Mouse (Mus musculus): ENCODE results near the gene Iqsec1. TPM values are rescaled to one million over a fixed set of nuclear protein-coding genes. Genes with fewer than 3 reads are reported as not detected.

Iqsec1 gene
- total and polyA plus RNA-seq, 2 experiments from 2014 or later: 21.8 to 103 TPM

DNA sequence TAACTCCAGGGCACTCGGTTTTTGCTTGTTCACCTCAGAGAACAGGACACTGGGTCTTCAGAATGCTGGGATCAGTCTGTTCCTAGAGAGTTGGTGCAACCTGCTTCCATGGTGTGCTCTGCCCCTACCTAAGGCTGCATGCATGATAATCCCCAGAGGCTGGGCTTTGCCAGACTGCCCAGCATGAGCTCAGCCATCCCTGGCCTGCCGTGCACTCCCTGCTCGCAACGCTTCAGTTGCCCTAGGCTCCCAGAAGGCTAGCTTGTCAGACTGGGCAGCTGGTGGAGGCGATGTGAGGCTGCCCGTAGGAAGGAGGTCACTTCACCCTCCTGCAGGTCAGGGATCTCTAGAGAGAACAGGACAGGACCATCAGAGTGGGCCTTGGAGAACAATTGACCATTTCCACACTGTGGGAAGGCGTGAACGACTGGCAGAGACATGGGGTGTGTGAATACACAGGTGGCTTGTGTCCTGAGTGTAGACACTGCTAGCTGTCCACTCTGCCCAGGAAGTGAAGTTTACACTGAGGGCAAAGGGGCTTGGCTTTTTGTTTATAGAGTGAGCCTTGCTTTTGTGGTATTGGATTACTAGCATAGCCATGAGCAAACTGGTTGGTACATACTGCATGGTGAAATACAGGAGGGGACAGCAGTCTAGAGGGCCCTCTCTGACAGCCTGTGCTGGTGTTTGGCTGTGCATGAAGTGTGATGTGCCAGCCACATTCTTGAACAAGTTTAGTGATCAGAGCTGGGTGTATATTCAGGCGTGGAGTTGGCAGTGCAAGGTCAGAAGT lies 367.5 kb downstream of the Iqsec1 start:
- Histone ChIP-seq H3K9ac (no peak overlapping the region), H3K27me3 (ENCODE audit: insufficient read depth, low read length) (no peaks in the 10 kb centered on the region), H3K4me2 (ENCODE audit: low read depth) (no peak overlapping the region), H3K9me3 (ENCODE audit: low read length) (no peaks in the 10 kb centered on the region), H3K4me1 (ENCODE audit: insufficient read depth) (no peaks in the 10 kb centered on the region), H3K27ac (ENCODE audit: low read depth, low read length) (no peak overlapping the region), H3K36me3 (ENCODE audit: insufficient read depth) (no peaks in the 10 kb centered on the region), H3K4me3 (ENCODE audit: low read depth, low read length) (no peak overlapping the region)
- no peak for TF ChIP-seq CTCF (IDR thresholded peaks at IDR 0.05; ENCODE audit: low read depth)
- DNase-seq (no peak), ATAC-seq (no peak)
- WGBS: 53% methylated on average over 9 of the region's 9 CpGs

DNA sequence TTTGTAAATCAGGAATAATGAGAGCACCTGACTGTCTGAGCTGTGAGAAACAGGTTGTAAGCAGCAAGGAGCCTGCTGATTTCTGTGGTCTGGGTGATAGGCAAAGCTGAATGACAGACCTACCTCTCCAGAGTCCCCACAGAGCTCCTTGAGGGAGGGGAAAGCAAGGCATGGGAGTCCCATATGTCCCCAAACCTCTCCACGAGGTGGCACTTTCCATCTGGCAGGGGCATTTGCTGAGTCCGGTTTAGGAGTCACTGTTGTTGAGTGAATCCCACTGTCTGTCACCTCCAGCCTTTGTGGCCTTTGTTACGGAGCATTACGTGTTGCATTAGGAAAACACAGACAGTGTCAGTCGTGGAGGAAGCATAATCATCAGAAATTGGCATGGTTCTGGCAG lies 368.5 kb downstream of the Iqsec1 start:
- H3K9ac ChIP-seq: no peak overlapping the region
- no peak overlapping the region for H3K4me2 ChIP-seq (ENCODE audit: low read depth)
- no peak overlapping the region for H3K4me3 ChIP-seq (ENCODE audit: low read depth, low read length)
- DNase-seq: no peak
- H3K36me3 ChIP-seq (ENCODE audit: insufficient read depth): no peaks in the 10 kb centered on the region
- H3K4me1 ChIP-seq (ENCODE audit: insufficient read depth): no peaks in the 10 kb centered on the region
- no peaks in the 10 kb centered on the region for H3K27me3 ChIP-seq (ENCODE audit: insufficient read depth, low read length)
- H3K9me3 ChIP-seq (ENCODE audit: low read length): no peaks in the 10 kb centered on the region
- no peak overlapping the region for H3K27ac ChIP-seq (ENCODE audit: low read depth, low read length)
- no peak for TF ChIP-seq CTCF (IDR thresholded peaks at IDR 0.05; ENCODE audit: low read depth)
- no peak for ATAC-seq
- WGBS: 73% methylated on average over 5 of the region's 5 CpGs

DNA sequence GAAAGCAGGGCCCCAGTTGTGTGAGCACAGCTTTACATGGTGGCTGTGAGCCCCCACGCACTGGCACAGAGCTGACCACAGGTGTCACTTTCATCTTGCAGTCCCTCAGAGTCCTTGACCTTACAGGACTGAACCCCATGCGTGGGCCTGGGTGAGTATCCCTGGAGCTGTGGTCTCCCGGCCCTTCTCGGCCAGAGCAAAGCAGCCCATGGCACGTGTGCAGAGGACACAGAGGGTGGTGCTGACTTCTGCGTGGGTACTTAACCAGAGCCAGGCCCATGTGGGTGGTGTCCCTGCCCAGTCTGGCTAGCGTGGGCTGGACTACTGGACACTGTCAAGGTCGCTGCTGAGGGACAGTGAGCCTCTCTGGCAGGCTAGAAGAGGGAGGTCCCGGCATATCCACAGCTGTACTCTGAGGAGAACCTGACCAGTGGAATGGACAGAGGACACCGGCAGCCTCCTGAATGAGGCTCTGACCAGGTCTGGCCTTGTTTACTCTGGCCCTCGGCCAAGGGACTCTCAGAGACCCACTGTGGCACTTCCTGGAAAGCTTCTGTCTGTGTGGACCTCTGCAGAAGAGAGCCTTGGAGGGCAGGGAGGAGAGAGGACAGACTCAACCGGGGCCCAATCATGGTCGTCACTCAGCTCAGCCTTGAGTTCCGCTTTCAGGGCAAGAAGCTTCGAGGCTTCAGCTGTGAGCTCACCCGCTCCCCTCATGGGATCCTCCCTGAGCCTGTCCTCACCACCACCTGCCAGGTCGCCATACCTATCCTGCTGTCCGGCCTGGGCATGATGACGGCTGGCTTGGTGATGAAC lies 369.5 kb downstream of the Iqsec1 start:
- DNase-seq (no peak), ATAC-seq (no peak)
- Histone ChIP-seq H3K36me3 (ENCODE audit: insufficient read depth) (no peaks in the 10 kb centered on the region), H3K9me3 (ENCODE audit: low read length) (no peaks in the 10 kb centered on the region), H3K4me3 (ENCODE audit: low read depth, low read length) (no peak overlapping the region), H3K27ac (ENCODE audit: low read depth, low read length) (no peak overlapping the region), H3K27me3 (ENCODE audit: insufficient read depth, low read length) (no peaks in the 10 kb centered on the region), H3K4me2 (ENCODE audit: low read depth) (no peak overlapping the region), H3K9ac (no peak overlapping the region), H3K4me1 (ENCODE audit: insufficient read depth) (no peaks in the 10 kb centered on the region)
- TF ChIP-seq CTCF (IDR thresholded peaks at IDR 0.05; ENCODE audit: low read depth): no peak
- 83% methylated on average over 19 of the region's 19 CpGs for WGBS

- ATAC-seq (no peak), DNase-seq (no peak)
- Histone ChIP-seq H3K9ac (no peak overlapping the region), H3K27me3 (ENCODE audit: insufficient read depth, low read length) (no peaks in the 10 kb centered on the region), H3K4me2 (ENCODE audit: low read depth) (no peak overlapping the region), H3K36me3 (ENCODE audit: insufficient read depth) (no peaks in the 10 kb centered on the region), H3K9me3 (ENCODE audit: low read length) (no peaks in the 10 kb centered on the region), H3K27ac (ENCODE audit: low read depth, low read length) (no peak overlapping the region), H3K4me3 (ENCODE audit: low read depth, low read length) (no peak overlapping the region), H3K4me1 (ENCODE audit: insufficient read depth) (no peaks in the 10 kb centered on the region)
- WGBS: 83% methylated on average over 4 of the region's 4 CpGs
- TF ChIP-seq CTCF (IDR thresholded peaks at IDR 0.05; ENCODE audit: low read depth): no peak
Measured at GRCm38 (mm10) chr6:90618274-90618673, 370.2 kb downstream of the Iqsec1 start.

DNA sequence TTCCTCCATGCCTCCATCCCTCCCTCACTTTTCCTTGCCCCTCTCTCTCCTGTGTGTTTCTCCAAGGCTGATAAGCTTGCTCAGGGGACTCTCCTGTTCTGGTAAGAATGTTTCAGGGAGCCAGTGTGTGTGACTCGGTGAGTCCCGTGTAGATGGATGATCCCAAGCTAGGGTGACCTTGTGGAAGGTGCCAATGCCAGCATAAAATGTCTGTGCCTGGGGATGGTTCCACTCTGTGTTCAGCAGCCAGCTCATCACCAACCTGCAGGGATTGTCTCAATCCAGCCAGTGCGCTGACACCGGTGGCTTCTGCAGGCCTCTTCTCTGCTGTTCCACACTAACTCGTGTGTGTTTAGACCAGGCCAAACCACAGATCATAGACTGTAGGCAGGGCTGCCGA lies 372.0 kb downstream of the Iqsec1 start:
- WGBS: 93% methylated on average over 6 of the region's 6 CpGs

GRCm38 (mm10) chr6:90615991-90616390 lies 372.5 kb downstream of the Iqsec1 start:
- DNase-seq (no peak), ATAC-seq (no peak)
- Histone ChIP-seq H3K4me1 (ENCODE audit: insufficient read depth) (no peaks in the 10 kb centered on the region), H3K9me3 (ENCODE audit: low read length) (no peaks in the 10 kb centered on the region), H3K4me3 (ENCODE audit: low read depth, low read length) (no peak overlapping the region), H3K9ac (no peak overlapping the region), H3K27ac (ENCODE audit: low read depth, low read length) (no peak overlapping the region), H3K4me2 (ENCODE audit: low read depth) (no peak overlapping the region), H3K36me3 (ENCODE audit: insufficient read depth) (no peaks in the 10 kb centered on the region), H3K27me3 (ENCODE audit: insufficient read depth, low read length) (no peaks in the 10 kb centered on the region)
- WGBS: 77% methylated on average over 6 of the region's 6 CpGs
- TF ChIP-seq CTCF (IDR thresholded peaks at IDR 0.05; ENCODE audit: low read depth): no peak

More for the DNA sequence above, 372.0 kb downstream of the Iqsec1 start:
- H3K36me3 ChIP-seq (ENCODE audit: insufficient read depth): no peaks in the 10 kb centered on the region
- H3K9me3 ChIP-seq (ENCODE audit: low read length): no peaks in the 10 kb centered on the region
- no peaks in the 10 kb centered on the region for H3K27me3 ChIP-seq (ENCODE audit: insufficient read depth, low read length)
- DNase-seq (no peak), ATAC-seq (no peak)
- H3K9ac ChIP-seq: no peak overlapping the region
- H3K4me3 ChIP-seq (ENCODE audit: low read depth, low read length): no peak overlapping the region
- no peak overlapping the region for H3K4me2 ChIP-seq (ENCODE audit: low read depth)
- no peak overlapping the region for H3K27ac ChIP-seq (ENCODE audit: low read depth, low read length)
- no peaks in the 10 kb centered on the region for H3K4me1 ChIP-seq (ENCODE audit: insufficient read depth)
- TF ChIP-seq CTCF (IDR thresholded peaks at IDR 0.05; ENCODE audit: low read depth): no peak

DNA sequence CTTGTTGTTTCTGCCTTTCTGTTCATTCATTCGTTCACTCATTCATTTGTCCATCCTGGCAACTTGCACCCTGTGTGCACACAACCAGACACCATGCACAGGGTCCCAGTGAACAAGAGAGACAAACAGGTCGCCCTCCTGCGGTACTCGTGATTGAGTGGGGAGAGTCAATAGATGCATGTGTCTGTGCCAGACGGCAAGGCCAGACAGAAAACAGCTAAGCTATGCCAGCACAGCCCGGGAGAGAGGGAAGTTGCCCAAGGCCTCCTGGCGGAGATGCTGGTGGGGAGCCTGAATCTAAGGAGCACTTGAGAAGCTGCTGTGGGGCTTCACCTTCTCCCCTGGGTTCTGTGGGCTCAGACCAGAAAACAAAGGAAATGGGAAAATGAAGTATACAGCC lies 373.1 kb downstream of the Iqsec1 start:
- Histone ChIP-seq H3K27me3 (ENCODE audit: insufficient read depth, low read length) (no peaks in the 10 kb centered on the region), H3K4me3 (ENCODE audit: low read depth, low read length) (no peak overlapping the region), H3K4me2 (ENCODE audit: low read depth) (no peak overlapping the region), H3K27ac (ENCODE audit: low read depth, low read length) (no peak overlapping the region), H3K4me1 (ENCODE audit: insufficient read depth) (no peaks in the 10 kb centered on the region), H3K9ac (no peak overlapping the region), H3K36me3 (ENCODE audit: insufficient read depth) (no peaks in the 10 kb centered on the region), H3K9me3 (ENCODE audit: low read length) (no peaks in the 10 kb centered on the region)
- WGBS: 46% methylated on average over 7 of the region's 7 CpGs
- TF ChIP-seq CTCF (IDR thresholded peaks at IDR 0.05; ENCODE audit: low read depth): no peak; the same call in 1 of the 2 replicates
- ATAC-seq (peak; percentile 36; the same call in 1 of the 2 replicates), DNase-seq (no peak)

All from forebrain, postnatal 0 days (tissue).